Mouse (Mus musculus): ENCODE data around the gene Mpl. TPM values are rescaled to one million over a fixed set of nuclear protein-coding genes. Genes with fewer than 3 reads are reported as not detected.

The Mpl gene
- polyA plus RNA-seq, 1 experiment from 2014 or later, result 0.46 TPM

- 97% methylated on average over 1 of the region's 1 CpGs for WGBS
- Histone ChIP-seq H3K9me3 (no peaks in the 10 kb centered on the region), H3K9ac (no peak overlapping the region), H3K4me1 (peaks cover 19% of the 10 kb centered on the region), H3K4me3 (no peak overlapping the region), H3K27me3 (replicated peaks) (no peaks in the 10 kb centered on the region), H3K36me3 (peaks cover 23% of the 10 kb centered on the region), H3K4me2 (replicated peaks) (no peak overlapping the region), H3K27ac (no peak overlapping the region)
- no peak for ATAC-seq (ENCODE audit: low FRiP score, low read depth)
These were observed 31.9 kb downstream of the Mpl start for GRCm38 (mm10) chr4:118425374-118425773.

GRCm38 (mm10) chr4:118424541-118425160, 32.7 kb downstream of the Mpl start:
- Histone ChIP-seq H3K4me1 (peaks cover 19% of the 10 kb centered on the region), H3K36me3 (peaks cover 28% of the 10 kb centered on the region), H3K4me2 (replicated peaks) (no peak overlapping the region), H3K27ac (no peak overlapping the region), H3K27me3 (replicated peaks) (no peaks in the 10 kb centered on the region), H3K4me3 (no peak overlapping the region), H3K9me3 (no peaks in the 10 kb centered on the region), H3K9ac (no peak overlapping the region)
- WGBS, result 87% methylated on average over 4 of the region's 4 CpGs
- no peak for ATAC-seq (ENCODE audit: low FRiP score, low read depth)

- H3K27ac ChIP-seq, result no peak overlapping the region
- 85% methylated on average over 3 of the region's 3 CpGs for WGBS
- H3K9me3 ChIP-seq, result no peaks in the 10 kb centered on the region
- H3K4me2 ChIP-seq (replicated peaks), result no peak overlapping the region
- peaks cover 56% of the 10 kb centered on the region for H3K36me3 ChIP-seq
- ATAC-seq (ENCODE audit: low FRiP score, low read depth), result no peak
- H3K4me1 ChIP-seq, result no peaks in the 10 kb centered on the region
- no peaks in the 10 kb centered on the region for H3K27me3 ChIP-seq (replicated peaks)
- H3K9ac ChIP-seq, result no peak overlapping the region
- no peak overlapping the region for H3K4me3 ChIP-seq
These were observed 35.9 kb downstream of the Mpl start for GRCm38 (mm10) chr4:118421384-118421783.

GRCm38 (mm10) chr4:118417112-118417797, 40.1 kb downstream of the Mpl start:
- no peak for ATAC-seq (ENCODE audit: low FRiP score, low read depth)
- Histone ChIP-seq H3K9ac (no peak overlapping the region), H3K9me3 (no peaks in the 10 kb centered on the region), H3K27me3 (replicated peaks) (no peaks in the 10 kb centered on the region), H3K27ac (no peak overlapping the region), H3K4me2 (replicated peaks) (no peak overlapping the region), H3K36me3 (peaks cover 94% of the 10 kb centered on the region), H3K4me3 (no peak overlapping the region), H3K4me1 (no peaks in the 10 kb centered on the region)
- WGBS, result 89% methylated on average over 13 of the region's 13 CpGs

GRCm38 (mm10) chr4:118416329-118416728, 41.0 kb downstream of the Mpl start:
- ATAC-seq (ENCODE audit: low FRiP score, low read depth), result no peak
- H3K36me3 ChIP-seq, result peaks cover 95% of the 10 kb centered on the region
- 93% methylated on average over 5 of the region's 5 CpGs for WGBS
- no peaks in the 10 kb centered on the region for H3K27me3 ChIP-seq (replicated peaks)
- no peak overlapping the region for H3K27ac ChIP-seq
- H3K4me2 ChIP-seq (replicated peaks), result no peak overlapping the region
- no peak overlapping the region for H3K9ac ChIP-seq
- H3K9me3 ChIP-seq, result no peaks in the 10 kb centered on the region
- H3K4me1 ChIP-seq, result no peaks in the 10 kb centered on the region
- H3K4me3 ChIP-seq, result no peak overlapping the region

GRCm38 (mm10) chr4:118415779-118416178, 41.5 kb downstream of the Mpl start:
- WGBS, result 87% methylated on average over 2 of the region's 2 CpGs
- H3K9me3 ChIP-seq, result no peaks in the 10 kb centered on the region
- no peaks in the 10 kb centered on the region for H3K4me1 ChIP-seq
- H3K9ac ChIP-seq, result no peak overlapping the region
- peaks cover 92% of the 10 kb centered on the region for H3K36me3 ChIP-seq
- no peak overlapping the region for H3K4me3 ChIP-seq
- H3K27me3 ChIP-seq (replicated peaks), result no peaks in the 10 kb centered on the region
- ATAC-seq (ENCODE audit: low FRiP score, low read depth), result no peak
- no peak overlapping the region for H3K27ac ChIP-seq
- no peak overlapping the region for H3K4me2 ChIP-seq (replicated peaks)

GRCm38 (mm10) chr4:118413553-118413952, 43.8 kb downstream of the Mpl start:
- Histone ChIP-seq H3K9me3 (no peaks in the 10 kb centered on the region), H3K4me2 (replicated peaks) (no peak overlapping the region), H3K4me3 (no peak overlapping the region), H3K36me3 (peaks cover 72% of the 10 kb centered on the region), H3K27me3 (replicated peaks) (no peaks in the 10 kb centered on the region), H3K4me1 (peaks cover 12% of the 10 kb centered on the region), H3K27ac (no peak overlapping the region), H3K9ac (no peak overlapping the region)
- no peak for ATAC-seq (ENCODE audit: low FRiP score, low read depth)
- WGBS, result 95% methylated on average over 5 of the region's 5 CpGs

- Histone ChIP-seq H3K9ac (no peak overlapping the region), H3K27ac (no peak overlapping the region), H3K27me3 (replicated peaks) (no peaks in the 10 kb centered on the region), H3K4me2 (replicated peaks) (no peak overlapping the region), H3K4me1 (peaks cover 19% of the 10 kb centered on the region), H3K9me3 (no peaks in the 10 kb centered on the region), H3K4me3 (no peak overlapping the region), H3K36me3 (peaks cover 48% of the 10 kb centered on the region)
- WGBS, result 93% methylated on average over 5 of the region's 5 CpGs
- no peak for ATAC-seq (ENCODE audit: low FRiP score, low read depth)
These were observed 46.4 kb downstream of the Mpl start for GRCm38 (mm10) chr4:118410871-118411270.

GRCm38 (mm10) chr4:118409142-118409900, 48.0 kb downstream of the Mpl start, which contains the start of the genes Szt2 and Med8:
Gene Szt2 (minus strand): TSS chr4:118409273.
Gene Med8 (plus strand): TSS chr4:118409337.
- no peaks in the 10 kb centered on the region for H3K27me3 ChIP-seq (replicated peaks)
- H3K4me1 ChIP-seq, result peaks cover 19% of the 10 kb centered on the region
- under 1% methylated on average over 53 of the region's 53 CpGs for WGBS
- peak within 1 kb of the TSS; percentile 93 for H3K4me2 ChIP-seq (replicated peaks)
- peak within 1 kb of the TSS; percentile 95 for H3K9ac ChIP-seq
- peak; percentile 96 for ATAC-seq (ENCODE audit: low FRiP score, low read depth)
- H3K36me3 ChIP-seq, result peaks cover 41% of the 10 kb centered on the region
- no peaks in the 10 kb centered on the region for H3K9me3 ChIP-seq
- peak within 1 kb of the TSS; percentile 93 for H3K4me3 ChIP-seq
- no peak within 1 kb of the TSS; the same call in 1 of the 2 replicates for H3K27ac ChIP-seq

- Histone ChIP-seq H3K4me1 (no peaks in the 10 kb centered on the region), H3K9me3 (no peaks in the 10 kb centered on the region), H3K27ac (no peak overlapping the region), H3K4me3 (no peak overlapping the region), H3K9ac (no peak overlapping the region), H3K27me3 (replicated peaks) (no peaks in the 10 kb centered on the region), H3K4me2 (replicated peaks) (no peak overlapping the region), H3K36me3 (peaks cover 60% of the 10 kb centered on the region)
- WGBS, result 94% methylated on average over 12 of the region's 12 CpGs
- no peak for ATAC-seq (ENCODE audit: low FRiP score, low read depth)
These were observed 54.6 kb downstream of the Mpl start for GRCm38 (mm10) chr4:118402701-118403100.

GRCm38 (mm10) chr4:118401918-118402317, 55.4 kb downstream of the Mpl start:
- peaks cover 68% of the 10 kb centered on the region for H3K36me3 ChIP-seq
- WGBS, result 94% methylated on average over 5 of the region's 5 CpGs
- ATAC-seq (ENCODE audit: low FRiP score, low read depth), result no peak

GRCm38 (mm10) chr4:118401421-118401820, 55.9 kb downstream of the Mpl start:
- Histone ChIP-seq H3K27ac (no peak overlapping the region), H3K4me3 (no peak overlapping the region), H3K4me1 (no peaks in the 10 kb centered on the region), H3K27me3 (replicated peaks) (no peaks in the 10 kb centered on the region), H3K9ac (no peak overlapping the region), H3K36me3 (peaks cover 73% of the 10 kb centered on the region), H3K4me2 (replicated peaks) (no peak overlapping the region), H3K9me3 (no peaks in the 10 kb centered on the region)
- 96% methylated on average over 3 of the region's 3 CpGs for WGBS
- ATAC-seq (ENCODE audit: low FRiP score, low read depth), result no peak

More at GRCm38 (mm10) chr4:118401918-118402317, 55.4 kb downstream of the Mpl start:
- H3K4me2 ChIP-seq (replicated peaks), result no peak overlapping the region
- H3K4me3 ChIP-seq, result no peak overlapping the region
- no peak overlapping the region for H3K27ac ChIP-seq
- H3K4me1 ChIP-seq, result no peaks in the 10 kb centered on the region
- no peaks in the 10 kb centered on the region for H3K27me3 ChIP-seq (replicated peaks)
- no peak overlapping the region for H3K9ac ChIP-seq
- no peaks in the 10 kb centered on the region for H3K9me3 ChIP-seq
